Mouse (Mus musculus) bone marrow, adult 2 months (tissue): ENCODE results near the gene Cox5a.

ENCODE experiments used
- CTCF ChIP-seq: fragments of 200-500 bp; IDR thresholded peaks from 2 replicates; pipeline ENCODE4 v1.5.1; 2011; ENCODE audit warnings: low read length, control low read depth; ENCODE audit not compliant: control insufficient read depth, insufficient read depth
- POLR2A ChIP-seq: fragments of 200-500 bp; IDR thresholded peaks from 2 replicates; pipeline ENCODE4 v1.6.1; 2011; ENCODE audit warnings: low read depth, mild to moderate bottlenecking, control low read depth, low read length, borderline replicate concordance; ENCODE audit not compliant: control insufficient read depth

- TF ChIP-seq POLR2A: no peak
- no peak for TF ChIP-seq CTCF
These were observed 26.2 kb downstream of the Cox5a start for GRCm38 (mm10) chr9:57547287-57547686.
